Mouse (Mus musculus) testis, adult 2 months (tissue): Measurements from ENCODE around the gene Cadps2. TPM values are rescaled to one million over a fixed set of nuclear protein-coding genes. Genes with fewer than 3 reads are reported as not detected.
A peak's percentile ranks its signal among the peaks of the same experiment; 100 is the strongest.

Experiments used
- H3K27ac ChIP-seq: fragments of 200-500 bp; 2 replicates; pipeline ENCODE4 v1.5.1; 2012; ENCODE audit warnings: low read depth, low read length; ENCODE audit not compliant: control insufficient read depth, insufficient read depth
- H3K27me3 ChIP-seq: fragments of 200-500 bp; 2 replicates; pipeline ENCODE4 v1.6.1; 2012; ENCODE audit warnings: mild to moderate bottlenecking, low read length, moderate library complexity; ENCODE audit not compliant: control insufficient read depth, insufficient read depth
- H3K36me3 ChIP-seq: fragments of 200-500 bp; 2 replicates; pipeline ENCODE4 v1.6.1; 2012; ENCODE audit warnings: mild to moderate bottlenecking, low read length; ENCODE audit not compliant: control insufficient read depth, insufficient read depth
- H3K4me1 ChIP-seq: fragments of 200-500 bp; 2 replicates; pipeline ENCODE4 v1.6.1; 2012; ENCODE audit warnings: low read length; ENCODE audit not compliant: control insufficient read depth, insufficient read depth
- H3K4me3 ChIP-seq: fragments of 200-500 bp; 2 replicates; pipeline ENCODE4 v1.5.1; 2012; ENCODE audit warnings: low read depth, mild to moderate bottlenecking, low read length, moderate library complexity, mixed read lengths; ENCODE audit not compliant: control insufficient read depth
- CTCF ChIP-seq: fragments of 200-500 bp; IDR thresholded peaks from 2 replicates; pipeline ENCODE4 v1.5.1; 2012; ENCODE audit warnings: low read depth, mild to moderate bottlenecking, inconsistent platforms, low read length, moderate library complexity; ENCODE audit not compliant: control insufficient read depth, insufficient read depth, insufficient replicate concordance
- POLR2A ChIP-seq: fragments of 200-500 bp; IDR thresholded peaks from 2 replicates; pipeline ENCODE4 v1.6.1; 2012; ENCODE audit warnings: low read depth, mild to moderate bottlenecking, inconsistent platforms, low read length, moderate library complexity; ENCODE audit not compliant: control insufficient read depth
- polyA plus RNA-seq: library from polyadenylated mRNA; depleted of rRNA; stranded (reverse); fragments of >200 nt; gene quantifications from 2 replicates; pipeline ENCODE4 v1.2.3, GENCODE M21; 2012

The Cadps2 gene
- polyA plus RNA-seq, 1 experiment = 0.77 TPM

- Histone ChIP-seq H3K4me3 (peak within 1 kb of the TSS; percentile 3; the same call in 1 of the 2 replicates), H3K27ac (no peak within 1 kb of the TSS), H3K4me1 (peaks cover 13% of the 10 kb centered on the region), H3K36me3 (no peaks in the 10 kb centered on the region), H3K27me3 (peaks cover 9% of the 10 kb centered on the region)
- TF ChIP-seq CTCF (no peak), POLR2A (no peak)
Measured at GRCm38 (mm10) chr6:23248313-23249052, 590.7 kb downstream of the Cadps2 start, which contains the start of gene Fezf1. TSS of gene Fezf1 (minus strand) at chr6:23248362.

- Histone ChIP-seq H3K27me3 (peaks cover 7% of the 10 kb centered on the region), H3K4me3 (peak overlapping the region; percentile 3; the same call in 1 of the 2 replicates), H3K36me3 (no peaks in the 10 kb centered on the region), H3K27ac (no peak overlapping the region), H3K4me1 (peaks cover 12% of the 10 kb centered on the region)
- no peak for TF ChIP-seq POLR2A
- TF ChIP-seq CTCF = no peak
Measured at GRCm38 (mm10) chr6:23247512-23248312, 591.5 kb downstream of the Cadps2 start.

GRCm38 (mm10) chr6:23246790-23247511 lies 592.3 kb downstream of the Cadps2 start:
- Histone ChIP-seq H3K27ac (no peak overlapping the region), H3K4me3 (no peak overlapping the region), H3K36me3 (no peaks in the 10 kb centered on the region), H3K27me3 (peaks cover 7% of the 10 kb centered on the region), H3K4me1 (peaks cover 12% of the 10 kb centered on the region)
- TF ChIP-seq CTCF (no peak), POLR2A (no peak)

GRCm38 (mm10) chr6:23246061-23246789 lies 593.0 kb downstream of the Cadps2 start:
- no peak overlapping the region for H3K4me3 ChIP-seq
- H3K4me1 ChIP-seq = peaks cover 12% of the 10 kb centered on the region
- H3K27ac ChIP-seq = no peak overlapping the region
- TF ChIP-seq POLR2A = no peak
- TF ChIP-seq CTCF = no peak
- H3K36me3 ChIP-seq = no peaks in the 10 kb centered on the region
- peaks cover 7% of the 10 kb centered on the region for H3K27me3 ChIP-seq

- H3K36me3 ChIP-seq = no peaks in the 10 kb centered on the region
- no peak overlapping the region for H3K27ac ChIP-seq
- H3K4me3 ChIP-seq = no peak overlapping the region
- no peak for TF ChIP-seq POLR2A
- TF ChIP-seq CTCF = no peak
- peaks cover 12% of the 10 kb centered on the region for H3K4me1 ChIP-seq
- peaks cover 7% of the 10 kb centered on the region for H3K27me3 ChIP-seq
Measured at GRCm38 (mm10) chr6:23245545-23246011, 593.6 kb downstream of the Cadps2 start.

- Histone ChIP-seq H3K27ac (no peak overlapping the region), H3K4me1 (peaks cover 11% of the 10 kb centered on the region), H3K4me3 (no peak overlapping the region), H3K27me3 (peaks cover 5% of the 10 kb centered on the region), H3K36me3 (no peaks in the 10 kb centered on the region)
- no peak for TF ChIP-seq POLR2A
- no peak for TF ChIP-seq CTCF
Measured at GRCm38 (mm10) chr6:23245121-23245520, 594.1 kb downstream of the Cadps2 start.
